Mouse (Mus musculus) heart, embryonic 16.5 days (tissue): ENCODE measurements at regions not wholly inside any gene's neighbourhood (a gene's known extent, or its start where the extent isn't known, plus 50 kb on each side); places are given as distances from the start of the nearest gene placed in this dataset. TPM values are rescaled to one million over a fixed set of nuclear protein-coding genes. Genes with fewer than 3 reads are reported as not detected.

ENCODE experiments used
- ATAC-seq: fragments of 200-750 bp; cut with Nextera tagmentation; replicated peaks from 2 replicates; pipeline ENCODE4 v1.8.0; 2017; ENCODE audit warnings: moderate number of reproducible peaks; ENCODE audit not compliant: insufficient read depth, low FRiP score; ENCODE audit errors: extremely low read depth
- H3K27ac ChIP-seq: fragments of 300-500 bp; sonication (generic); 2 replicates; pipeline ENCODE4 v1.5.1; 2014; ENCODE audit warnings: mild to moderate bottlenecking, low read length, control low read depth, moderate library complexity
- H3K27me3 ChIP-seq: fragments of 300-500 bp; sonication (generic); 2 replicates; pipeline ENCODE4 v1.6.1; 2014; ENCODE audit warnings: low read length, mixed read lengths; ENCODE audit not compliant: control insufficient read depth, insufficient read depth
- H3K36me3 ChIP-seq: fragments of 300-500 bp; sonication (generic); 2 replicates; pipeline ENCODE4 v1.6.1; 2014; ENCODE audit not compliant: control insufficient read depth, insufficient read depth
- H3K4me1 ChIP-seq: fragments of 300-500 bp; sonication (generic); 2 replicates; pipeline ENCODE4 v1.6.1; 2014; ENCODE audit warnings: low read length, mixed read lengths; ENCODE audit not compliant: control insufficient read depth, insufficient read depth
- H3K4me2 ChIP-seq: fragments of 300-500 bp; sonication (generic); 2 replicates; pipeline ENCODE4 v1.6.1; 2014; ENCODE audit warnings: low read depth, mild to moderate bottlenecking, control low read depth, low read length
- H3K4me3 ChIP-seq: fragments of 300-500 bp; sonication (generic); 2 replicates; pipeline ENCODE4 v1.5.1; 2014; ENCODE audit warnings: mild to moderate bottlenecking, control low read depth, low read length
- H3K9ac ChIP-seq: fragments of 300-500 bp; sonication (generic); 2 replicates; pipeline ENCODE4 v1.6.1; 2014; ENCODE audit warnings: low read length, control low read depth
- H3K9me3 ChIP-seq: fragments of 300-500 bp; sonication (generic); replicated peaks from 2 replicates; pipeline ENCODE4 v1.6.1; 2016; ENCODE audit warnings: low read length; ENCODE audit not compliant: control insufficient read depth
- WGBS: fragments of 180-500 bp; shearing (Covaris S2); extraction: QIAGEN DNeasy Blood & Tissue Kit; methylation state at CpG from one replicate; pipeline ENCODE4 v1.1.7; 2014; 5-methylcytosine and 5-hydroxymethylcytosine counted together
- microRNA-seq: library from miRNA; unstranded; fragments of <30 nt; microRNA quantifications from one replicate; pipeline ENCODE4, GENCODE M21; 2017

DNA sequence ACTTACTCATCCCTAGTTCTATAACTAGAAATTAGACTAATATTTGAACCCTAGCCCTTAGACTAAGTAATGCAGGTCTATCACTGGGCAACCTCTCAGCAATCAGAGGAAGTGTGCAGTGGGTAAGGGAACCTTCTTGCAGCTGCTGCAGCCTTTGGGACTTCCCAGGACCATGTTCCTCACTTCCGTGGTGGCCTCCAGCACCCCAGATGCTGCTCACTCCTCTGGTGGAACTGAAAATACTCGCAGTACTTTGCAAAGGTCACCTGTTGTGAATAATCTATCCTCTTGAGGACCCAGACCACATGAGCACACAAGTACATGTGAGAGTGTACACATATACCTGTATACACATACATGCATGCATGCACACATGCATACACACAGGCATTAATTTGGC, 59.3 kb upstream of the Peli1 start:
- H3K4me1 ChIP-seq, result peaks cover 17% of the 10 kb centered on the region
- no peak overlapping the region for H3K27ac ChIP-seq
- no peaks in the 10 kb centered on the region for H3K36me3 ChIP-seq
- no peak overlapping the region for H3K4me2 ChIP-seq
- peaks cover 4% of the 10 kb centered on the region; the same call in 1 of the 2 replicates for H3K9me3 ChIP-seq
- H3K27me3 ChIP-seq, result no peaks in the 10 kb centered on the region
- 83% methylated on average over 2 of the region's 2 CpGs for WGBS
- ATAC-seq, result no peak
- H3K4me3 ChIP-seq, result no peak overlapping the region
- no peak overlapping the region for H3K9ac ChIP-seq

DNA sequence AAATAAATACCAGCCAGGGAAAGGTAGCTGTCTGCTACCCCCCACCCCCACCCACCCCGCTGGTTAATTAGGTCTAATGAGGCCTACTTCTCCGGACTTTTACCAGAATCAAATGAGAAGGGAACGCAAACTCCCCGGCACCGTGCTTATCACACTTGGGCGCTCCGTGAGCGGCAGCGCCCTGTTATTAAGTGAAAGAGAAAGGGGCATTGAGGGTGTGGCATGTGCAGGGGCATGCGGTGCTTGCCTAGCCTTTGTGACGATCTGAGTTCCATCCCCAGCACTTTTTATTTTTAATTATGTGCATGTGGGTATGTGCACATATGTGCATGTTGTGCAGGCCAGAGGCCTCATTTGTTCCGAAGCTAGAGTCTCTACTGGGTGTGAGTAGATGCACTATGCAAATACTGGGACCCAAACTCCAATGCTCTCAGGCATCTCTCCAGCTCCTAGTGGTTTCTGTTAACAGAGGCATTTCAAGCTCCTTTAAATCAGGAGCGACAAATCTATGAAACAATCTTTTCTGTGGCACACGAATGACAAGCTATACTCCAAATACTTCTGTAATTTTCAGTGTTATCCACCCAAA, 57.8 kb upstream of the Peli1 start:
- H3K36me3 ChIP-seq, result no peaks in the 10 kb centered on the region
- no peak overlapping the region for H3K9ac ChIP-seq
- H3K4me1 ChIP-seq, result peaks cover 17% of the 10 kb centered on the region
- peaks cover 4% of the 10 kb centered on the region; the same call in 1 of the 2 replicates for H3K9me3 ChIP-seq
- no peaks in the 10 kb centered on the region for H3K27me3 ChIP-seq
- no peak for ATAC-seq
- no peak overlapping the region for H3K27ac ChIP-seq
- H3K4me3 ChIP-seq, result no peak overlapping the region
- 83% methylated on average over 14 of the region's 14 CpGs for WGBS
- no peak overlapping the region for H3K4me2 ChIP-seq

DNA sequence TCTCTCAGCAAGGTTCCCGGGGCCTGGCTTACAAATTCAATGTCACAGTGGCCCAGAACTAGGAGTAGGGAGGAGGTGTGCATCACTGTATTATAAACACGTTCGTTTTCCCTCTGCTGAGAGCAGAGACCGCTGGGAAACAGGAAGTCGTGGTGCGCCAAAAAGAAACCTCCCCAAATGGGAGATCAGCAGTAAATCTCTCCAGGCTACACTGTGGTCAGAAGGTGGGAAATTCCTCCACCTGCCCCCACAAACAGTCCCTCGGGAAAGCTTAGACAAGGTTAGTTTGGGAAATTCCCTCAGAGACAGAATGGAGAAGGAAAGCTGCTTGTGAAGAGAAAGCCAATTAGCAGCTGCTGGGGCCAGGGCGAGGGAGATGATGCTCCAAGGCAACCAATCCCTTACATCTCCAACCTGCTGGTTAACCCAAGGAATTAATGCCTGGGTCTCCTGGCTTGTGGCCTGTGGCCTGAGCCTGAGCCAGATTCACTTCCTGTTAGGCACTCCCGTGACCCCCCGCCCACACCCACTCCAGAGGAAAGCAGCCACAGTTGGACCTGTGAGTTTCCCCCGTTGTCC, 57.2 kb upstream of the Peli1 start:
- Histone ChIP-seq H3K27me3 (no peaks in the 10 kb centered on the region), H3K27ac (peak overlapping the region; percentile 23; the same call in 1 of the 2 replicates), H3K9me3 (peaks cover 4% of the 10 kb centered on the region; the same call in 1 of the 2 replicates), H3K4me2 (peak overlapping the region; percentile 42), H3K4me3 (no peak overlapping the region), H3K9ac (peak overlapping the region; percentile 15; the same call in 1 of the 2 replicates), H3K36me3 (no peaks in the 10 kb centered on the region), H3K4me1 (peaks cover 22% of the 10 kb centered on the region)
- ATAC-seq, result no peak
- 45% methylated on average over 11 of the region's 11 CpGs for WGBS

DNA sequence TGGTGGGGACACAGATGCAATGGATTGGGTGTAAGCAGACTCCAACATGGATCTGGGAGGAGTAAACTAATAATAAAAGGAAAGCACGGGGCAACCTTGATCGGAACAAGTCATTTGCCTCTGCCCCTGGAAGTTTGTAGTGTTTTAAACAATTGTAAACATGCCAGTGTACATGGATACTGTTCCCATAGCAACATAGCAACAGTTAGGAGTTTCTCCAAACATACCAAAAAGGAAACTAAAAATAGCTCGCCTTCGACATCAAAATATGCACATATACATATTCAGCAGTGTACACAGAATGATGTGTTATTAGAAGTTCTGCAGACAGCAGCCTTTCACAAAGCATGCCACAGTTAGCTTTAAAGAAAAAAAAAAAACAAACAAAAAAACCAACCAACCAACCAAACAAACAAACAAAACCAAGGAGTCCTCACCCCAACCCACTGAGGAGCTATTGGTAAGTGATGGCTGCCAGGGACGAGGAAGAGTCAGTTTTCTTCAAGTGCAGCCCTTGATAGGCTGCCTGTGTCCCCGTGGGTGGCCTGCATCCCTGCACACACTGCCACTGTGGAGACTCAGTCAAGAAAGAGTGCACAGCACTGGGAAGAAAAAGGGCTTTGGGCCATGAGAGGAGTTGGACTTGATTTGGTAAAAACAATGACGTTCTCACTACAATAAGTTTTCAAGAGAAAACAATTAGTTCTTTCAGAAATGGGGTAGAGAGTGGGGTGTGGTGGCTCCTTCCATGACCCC, 54.8 kb upstream of the Peli1 start:
- Histone ChIP-seq H3K27ac (0 out of 2 replicates have a peak overlapping the region, but pooled peaks have one; percentile 21), H3K4me1 (peaks cover 22% of the 10 kb centered on the region), H3K36me3 (no peaks in the 10 kb centered on the region), H3K4me2 (peak overlapping the region; percentile 14; the same call in 1 of the 2 replicates), H3K4me3 (no peak overlapping the region), H3K27me3 (no peaks in the 10 kb centered on the region), H3K9ac (no peak overlapping the region), H3K9me3 (no peaks in the 10 kb centered on the region)
- WGBS, result 39% methylated on average over 7 of the region's 7 CpGs
- ATAC-seq, result no peak

DNA sequence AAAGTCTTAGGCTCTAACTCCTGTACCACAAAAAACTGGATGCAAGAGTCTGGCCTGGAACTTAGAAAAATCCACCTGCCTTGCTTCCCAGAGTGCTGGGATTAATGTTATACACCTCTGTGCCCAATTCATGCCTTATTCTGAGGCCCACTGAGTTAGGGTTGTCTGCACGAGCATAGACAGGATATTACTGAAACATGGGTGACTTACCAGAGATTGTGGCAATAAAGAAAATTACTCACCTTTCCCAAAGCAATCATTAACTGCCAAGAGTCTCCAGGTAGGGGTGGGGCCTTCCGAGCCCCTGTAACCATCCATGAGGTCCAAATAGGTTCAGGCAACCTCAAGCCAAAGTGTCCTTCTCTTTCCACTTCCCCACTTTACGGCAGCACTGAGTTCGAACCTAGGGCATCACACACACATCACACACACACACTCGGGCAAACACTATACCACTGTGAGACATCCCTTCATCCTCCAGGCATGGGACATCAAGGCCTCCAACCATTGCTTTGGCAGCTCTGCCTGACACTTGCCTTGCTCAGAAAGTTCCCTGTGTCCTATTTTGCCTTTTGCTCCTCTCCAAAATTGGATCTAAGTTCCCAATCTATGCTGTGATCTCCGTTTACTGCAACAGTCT, 53.7 kb upstream of the Peli1 start:
- Histone ChIP-seq H3K27me3 (no peaks in the 10 kb centered on the region), H3K4me3 (no peak overlapping the region), H3K36me3 (no peaks in the 10 kb centered on the region), H3K27ac (no peak overlapping the region), H3K4me1 (peaks cover 22% of the 10 kb centered on the region), H3K9ac (no peak overlapping the region), H3K4me2 (no peak overlapping the region), H3K9me3 (no peaks in the 10 kb centered on the region)
- no peak for ATAC-seq
- 86% methylated on average over 6 of the region's 6 CpGs for WGBS

DNA sequence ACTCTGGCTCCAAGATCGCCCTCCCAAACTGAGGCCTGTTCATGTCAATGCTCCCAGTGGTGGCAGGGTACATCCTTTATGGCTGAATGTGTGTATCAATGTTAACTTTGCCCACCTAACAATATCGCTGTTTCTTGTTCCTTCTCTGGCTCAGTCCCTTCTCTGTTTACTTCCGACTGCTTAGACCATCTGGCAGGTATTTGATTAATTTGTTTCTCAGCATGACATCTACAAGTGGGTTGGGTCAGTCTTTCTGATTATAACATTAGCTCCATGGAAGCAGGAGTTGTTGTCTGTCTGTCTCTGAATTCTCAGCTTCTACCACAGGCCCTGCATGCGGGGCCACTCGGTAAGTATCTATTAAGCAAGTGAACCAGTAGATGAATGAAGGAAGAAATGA, 49.9 kb upstream of the Peli1 start:
- no peaks in the 10 kb centered on the region for H3K9me3 ChIP-seq
- no peak overlapping the region for H3K27ac ChIP-seq
- no peaks in the 10 kb centered on the region for H3K36me3 ChIP-seq
- H3K4me2 ChIP-seq, result no peak overlapping the region
- no peak overlapping the region for H3K9ac ChIP-seq
- H3K4me3 ChIP-seq, result no peak overlapping the region
- 81% methylated on average over 5 of the region's 5 CpGs for WGBS
- H3K4me1 ChIP-seq, result peaks cover 10% of the 10 kb centered on the region
- no peak for ATAC-seq
- no peaks in the 10 kb centered on the region for H3K27me3 ChIP-seq

Small RNA genes in the stretch of these regions (microRNA-seq; reads per million reads assigned to microRNA genes)
- not detected for gene Gm23681
